Mouse (Mus musculus): ENCODE measurements at regions not wholly inside any gene's neighbourhood (a gene's known extent, or its start where the extent isn't known, plus 50 kb on each side); places are given as distances from the start of the nearest gene placed in this dataset.

DNA sequence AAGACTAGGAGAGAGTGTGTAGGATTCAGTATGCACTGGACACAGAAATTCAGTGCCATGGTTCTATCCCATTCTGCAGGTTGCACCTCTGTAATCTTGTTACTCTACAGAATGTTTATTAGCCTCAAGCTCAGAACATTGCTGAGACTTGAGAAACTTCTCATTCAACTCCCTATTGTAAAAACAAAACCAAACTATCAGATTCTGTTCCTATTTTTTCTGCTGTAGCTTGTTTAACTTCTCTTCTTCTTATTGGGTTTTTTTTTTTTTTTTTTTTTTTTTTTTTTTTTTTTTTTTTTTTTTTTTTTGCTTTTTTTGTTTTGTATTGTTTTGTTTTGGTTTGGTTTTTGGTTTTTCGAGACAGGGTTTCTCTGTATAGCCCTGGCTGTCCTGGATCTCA, 172.1 kb upstream of the Eya4 start:
- TF ChIP-seq EP300 (IDR thresholded peaks at IDR 0.05; ENCODE audit: low read depth): no peak
- no peak for TF ChIP-seq CTCF (IDR thresholded peaks at IDR 0.05; ENCODE audit: low read depth)
